Mouse (Mus musculus): ENCODE results near the gene Cecr2.

GRCm38 (mm10) chr6:120618518-120619402 is 47.4 kb upstream of the Cecr2 start:
- no peak for TF ChIP-seq CTCF (IDR thresholded peaks at IDR 0.05; ENCODE audit: extremely low read depth, insufficient read depth, low read length)
- no peak for TF ChIP-seq POLR2A (IDR thresholded peaks at IDR 0.05; ENCODE audit: extremely low read depth, insufficient read depth, low read length)

Data from cortical plate, adult 2 months (tissue).